Mouse (Mus musculus) intestine, postnatal 0 days (tissue): ENCODE results near the gene Rpl4. TPM values are rescaled to one million over a fixed set of nuclear protein-coding genes. Genes with fewer than 3 reads are reported as not detected.
"Not testable (repeated sequence)": the region's sequence is repeated elsewhere in the genome, so short reads cannot be mapped to it uniquely, and the experiment has no call there.

Experiments
- ATAC-seq: fragments of 200-750 bp; cut with Nextera tagmentation; 2 replicates; pipeline ENCODE4 v1.8.0; 2017; ENCODE audit warnings: mild to moderate bottlenecking, moderate TSS enrichment, moderate library complexity
- H3K27ac ChIP-seq: fragments of 300-500 bp; sonication (generic); 2 replicates; pipeline ENCODE4 v1.5.1; 2014; ENCODE audit warnings: mild to moderate bottlenecking, low read depth, low read length, moderate library complexity
- H3K27me3 ChIP-seq: fragments of 300-500 bp; sonication (generic); replicated peaks from 2 replicates; pipeline ENCODE4 v1.6.1; 2014; ENCODE audit warnings: low read length, mixed read lengths; ENCODE audit not compliant: control insufficient read depth, insufficient read depth
- H3K36me3 ChIP-seq: fragments of 300-500 bp; sonication (generic); 2 replicates; pipeline ENCODE4 v1.6.1; 2014; ENCODE audit warnings: mild to moderate bottlenecking, moderate library complexity; ENCODE audit not compliant: control insufficient read depth, insufficient read depth
- H3K4me1 ChIP-seq: fragments of 300-500 bp; sonication (generic); replicated peaks from 2 replicates; pipeline ENCODE4 v1.6.1; 2014; ENCODE audit warnings: antibody characterized with exemption, low read length, mixed read lengths; ENCODE audit not compliant: control insufficient read depth, insufficient read depth
- H3K4me2 ChIP-seq: fragments of 300-500 bp; sonication (generic); replicated peaks from 2 replicates; pipeline ENCODE4 v1.6.1; 2014; ENCODE audit warnings: low read depth, mild to moderate bottlenecking, moderate library complexity
- H3K4me3 ChIP-seq: fragments of 300-500 bp; sonication (generic); 2 replicates; pipeline ENCODE4 v1.5.1; 2014; ENCODE audit warnings: low read depth, low read length
- H3K9ac ChIP-seq: fragments of 300-500 bp; sonication (generic); 2 replicates; pipeline ENCODE4 v1.6.1; 2014; ENCODE audit warnings: mild to moderate bottlenecking, low read depth, low read length
- H3K9me3 ChIP-seq: fragments of 300-500 bp; sonication (generic); 2 replicates; pipeline ENCODE4 v1.6.1; 2016; ENCODE audit warnings: mixed run types; ENCODE audit not compliant: control insufficient read depth
- CTCF ChIP-seq: sonication (generic); IDR thresholded peaks from 2 replicates; pipeline ENCODE4 v1.5.1; 2016; ENCODE audit warnings: low read depth, mild to moderate bottlenecking, control low read depth, antibody characterized with exemption, moderate library complexity
- WGBS: fragments of 180-500 bp; shearing (Covaris S2); extraction: QIAGEN DNeasy Blood & Tissue Kit; methylation state at CpG from one replicate; pipeline ENCODE4 v1.1.7; 2014; 5-methylcytosine and 5-hydroxymethylcytosine counted together
- polyA plus RNA-seq: library from polyadenylated mRNA; unstranded; fragments of >200 nt; fragmentation: Nextera tagmentation; extraction: Ambion mirVana; gene quantifications from 2 replicates; pipeline ENCODE4 v1.2.1, GENCODE M21; 2015

Rpl4 gene
- polyA plus RNA-seq, 1 experiment from 2014 or later: 575 TPM

DNA sequence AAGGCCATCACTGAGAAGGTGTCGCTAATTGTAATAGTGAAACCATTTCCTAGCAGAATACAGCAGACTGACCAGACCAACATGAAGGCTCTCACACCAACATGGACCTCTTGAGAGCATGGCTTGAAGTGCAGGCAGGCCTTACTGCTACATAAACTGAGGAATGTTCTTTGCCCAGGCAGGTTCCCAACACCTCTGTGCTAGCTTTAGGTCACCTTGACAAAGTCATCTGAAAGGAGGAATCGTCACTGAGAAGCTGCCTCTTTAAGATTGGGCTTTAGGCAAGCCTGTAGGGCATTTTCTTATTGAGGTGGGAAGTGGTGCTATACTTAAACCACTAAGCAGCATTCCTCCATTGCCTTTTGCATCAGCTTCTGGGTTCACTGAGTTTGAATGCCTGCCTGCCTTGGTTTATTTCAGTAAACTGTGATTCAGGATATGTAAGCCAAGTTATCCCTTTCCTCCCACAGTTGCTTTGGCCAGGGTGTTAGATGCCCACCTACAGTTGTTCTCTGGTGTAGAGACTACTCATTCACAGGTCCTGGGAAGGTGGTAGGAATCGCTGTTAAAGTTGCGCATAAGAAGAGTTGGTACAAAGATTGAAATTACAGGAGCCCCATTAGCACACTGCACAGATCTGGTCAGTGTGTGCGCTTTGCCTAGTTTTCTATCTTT is 11.1 kb downstream of the Rpl4 start:
- no peaks in the 10 kb centered on the region for H3K27me3 ChIP-seq
- H3K4me1 ChIP-seq: 0 out of 2 replicates have a peak, but pooled peaks cover 4% of the 10 kb centered on the region
- H3K9ac ChIP-seq: no peak overlapping the region
- H3K36me3 ChIP-seq: peaks cover 59% of the 10 kb centered on the region
- H3K4me2 ChIP-seq: no peak overlapping the region
- TF ChIP-seq CTCF: no peak
- no peak overlapping the region for H3K27ac ChIP-seq
- no peaks in the 10 kb centered on the region for H3K9me3 ChIP-seq
- no peak overlapping the region for H3K4me3 ChIP-seq
- ATAC-seq: no peak
- WGBS: 90% methylated on average over 5 of the region's 5 CpGs

DNA sequence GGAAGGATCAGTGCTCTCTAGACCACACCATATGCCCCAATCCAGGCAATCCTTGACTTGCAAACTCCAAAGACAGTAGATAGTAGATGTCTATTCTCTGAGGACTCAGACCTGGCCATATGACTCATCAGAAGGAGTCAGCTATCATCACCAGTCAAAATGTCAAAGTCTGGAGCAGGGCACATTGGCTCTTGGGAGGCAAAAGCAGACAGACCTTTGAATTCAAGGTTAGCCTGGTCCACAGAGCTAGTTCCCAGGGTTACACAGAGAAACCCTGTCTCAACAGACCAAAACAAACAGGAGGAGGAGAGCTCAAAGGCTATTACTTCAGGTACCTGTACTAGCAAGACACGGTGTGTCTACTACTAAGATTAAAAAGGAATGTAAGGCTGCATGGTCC is 20.7 kb downstream of the Rpl4 start:
- H3K36me3 ChIP-seq: peaks cover 55% of the 10 kb centered on the region
- 76% methylated on average over 1 of the region's 1 CpGs for WGBS

DNA sequence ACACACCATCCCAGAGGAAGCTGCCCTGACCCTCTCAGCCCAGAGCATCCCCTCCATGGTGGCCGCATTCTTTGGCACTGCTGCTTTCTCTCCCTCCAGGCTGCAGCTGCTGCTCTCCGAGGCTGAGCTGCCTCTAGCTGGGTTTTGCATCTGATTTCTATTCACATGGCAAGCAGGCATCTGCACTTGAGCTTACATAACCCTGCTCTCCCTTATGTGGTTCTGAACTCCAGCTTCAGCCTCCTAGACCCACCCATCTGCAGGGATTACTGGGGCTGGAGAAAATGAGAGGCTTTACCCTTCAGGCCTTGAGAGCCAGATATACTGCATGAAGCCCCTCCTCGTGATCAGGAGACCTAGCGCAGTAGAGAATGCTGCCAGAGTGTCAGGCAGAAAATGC is 22.4 kb downstream of the Rpl4 start:
- H3K27me3 ChIP-seq: no peaks in the 10 kb centered on the region
- H3K27ac ChIP-seq: no peak overlapping the region
- H3K4me1 ChIP-seq: peaks cover 4% of the 10 kb centered on the region; the same call in 1 of the 2 replicates
- H3K36me3 ChIP-seq: peaks cover 41% of the 10 kb centered on the region
- WGBS: 70% methylated on average over 4 of the region's 4 CpGs
- no peaks in the 10 kb centered on the region for H3K9me3 ChIP-seq
- H3K4me2 ChIP-seq: no peak overlapping the region
- no peak for TF ChIP-seq CTCF
- no peak overlapping the region for H3K4me3 ChIP-seq
- no peak for ATAC-seq
- no peak overlapping the region for H3K9ac ChIP-seq

More for the DNA sequence above, 20.7 kb downstream of the Rpl4 start:
- H3K27me3 ChIP-seq: no peaks in the 10 kb centered on the region
- H3K9me3 ChIP-seq: no peaks in the 10 kb centered on the region
- TF ChIP-seq CTCF: no peak
- no peak overlapping the region for H3K9ac ChIP-seq
- H3K4me3 ChIP-seq: no peak overlapping the region
- no peak overlapping the region for H3K27ac ChIP-seq
- no peak overlapping the region for H3K4me2 ChIP-seq
- no peak for ATAC-seq
- 0 out of 2 replicates have a peak, but pooled peaks cover 4% of the 10 kb centered on the region for H3K4me1 ChIP-seq

DNA sequence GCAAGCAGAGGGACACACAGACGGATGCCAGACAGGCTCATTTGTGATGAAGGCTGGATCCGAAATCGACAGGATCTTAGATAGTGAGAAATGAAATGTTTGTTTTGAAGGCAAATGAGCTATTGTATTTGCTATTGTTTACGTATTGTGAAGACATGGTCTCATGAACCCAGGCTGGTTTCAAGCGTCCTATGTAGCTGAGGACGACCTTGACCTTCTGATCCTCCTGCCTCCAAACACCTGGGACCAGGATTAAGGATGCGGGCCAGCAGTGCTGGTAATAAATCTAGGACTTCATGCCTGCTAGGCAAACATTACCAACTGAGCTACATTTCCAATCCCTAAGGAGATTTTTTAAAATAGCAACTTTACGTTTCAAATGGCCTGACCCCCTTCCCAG is 24.3 kb downstream of the Rpl4 start:
- WGBS: 79% methylated on average over 8 of the region's 8 CpGs
- H3K27ac ChIP-seq: no peak overlapping the region
- TF ChIP-seq CTCF: no peak
- ATAC-seq: no peak
- H3K4me3 ChIP-seq: no peak overlapping the region
- H3K9me3 ChIP-seq: no peaks in the 10 kb centered on the region
- H3K27me3 ChIP-seq: no peaks in the 10 kb centered on the region
- H3K4me2 ChIP-seq: no peak overlapping the region
- peaks cover 26% of the 10 kb centered on the region for H3K36me3 ChIP-seq
- peaks cover 4% of the 10 kb centered on the region; the same call in 1 of the 2 replicates for H3K4me1 ChIP-seq
- H3K9ac ChIP-seq: no peak overlapping the region

DNA sequence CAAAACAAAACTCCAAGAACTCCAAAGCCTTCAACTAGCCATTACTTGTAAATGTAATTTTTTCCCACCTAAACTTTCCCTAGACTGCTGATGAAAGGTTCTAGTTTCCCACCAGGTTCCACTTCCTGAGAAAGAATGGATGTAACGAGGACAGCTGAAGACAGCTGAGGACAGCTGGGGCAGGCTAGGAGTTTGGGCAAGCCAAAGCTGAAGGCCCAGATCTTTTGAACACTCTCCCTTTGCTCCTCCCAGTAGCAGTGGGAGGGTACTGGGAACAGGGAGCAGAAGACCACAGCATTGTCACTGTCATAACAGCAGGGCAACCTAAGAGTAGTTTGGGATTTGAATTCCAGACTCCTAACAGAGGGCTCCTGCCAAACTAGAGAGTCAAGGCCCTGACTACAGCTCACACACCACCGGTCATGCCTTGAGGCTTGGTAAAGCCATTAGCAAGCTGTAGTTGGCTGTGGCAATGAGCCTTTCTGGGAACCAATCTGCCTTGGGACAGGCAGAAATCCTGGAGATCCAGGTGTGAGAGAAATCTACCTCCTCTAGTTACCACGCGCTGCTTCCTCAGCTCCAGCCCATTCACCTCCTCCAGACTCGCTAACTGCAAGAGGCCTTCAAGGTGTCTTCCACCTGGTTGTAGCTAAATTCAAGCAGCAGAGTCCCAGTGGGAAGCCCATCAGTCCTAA is 25.0 kb downstream of the Rpl4 start:
- peak overlapping the region; percentile 75 for H3K27ac ChIP-seq
- ATAC-seq: no peak
- H3K9ac ChIP-seq: no peak overlapping the region
- no peaks in the 10 kb centered on the region for H3K9me3 ChIP-seq
- H3K36me3 ChIP-seq: peaks cover 22% of the 10 kb centered on the region
- no peaks in the 10 kb centered on the region for H3K27me3 ChIP-seq
- peaks cover 4% of the 10 kb centered on the region; the same call in 1 of the 2 replicates for H3K4me1 ChIP-seq
- no peak overlapping the region for H3K4me3 ChIP-seq
- TF ChIP-seq CTCF: no peak
- 81% methylated on average over 5 of the region's 5 CpGs for WGBS
- H3K4me2 ChIP-seq: no peak overlapping the region

DNA sequence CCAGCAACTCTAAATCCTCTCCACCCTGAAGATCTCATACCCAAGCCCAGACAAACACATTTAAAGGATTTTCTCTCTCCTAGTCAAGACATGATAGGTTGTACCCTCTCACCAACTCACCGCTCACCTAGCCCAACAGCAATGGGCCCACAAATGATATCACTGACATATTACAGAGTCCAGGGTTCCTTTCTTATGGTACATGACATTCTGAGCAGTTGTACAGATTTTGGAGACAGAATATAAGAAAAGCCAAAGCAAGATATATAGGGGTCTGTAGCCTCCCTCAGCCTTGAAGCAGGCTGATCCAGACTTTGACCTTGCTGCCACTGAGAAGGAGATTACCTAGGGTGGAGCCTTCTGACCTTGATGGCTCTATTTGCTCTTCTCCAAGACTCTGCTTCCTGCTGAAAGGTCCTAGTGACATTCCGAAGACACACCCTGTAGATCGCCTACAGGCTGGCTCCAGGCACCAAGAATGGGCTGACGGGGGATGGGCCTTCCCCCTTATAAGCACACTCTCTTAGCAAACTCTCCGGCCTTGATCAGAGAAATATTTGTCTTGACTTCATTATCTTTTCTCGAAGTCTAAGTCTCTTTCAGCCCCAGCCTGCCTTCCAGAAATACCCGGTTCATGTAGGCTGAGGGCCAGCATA is 25.7 kb downstream of the Rpl4 start:
- H3K36me3 ChIP-seq: peaks cover 22% of the 10 kb centered on the region
- H3K9ac ChIP-seq, H3K4me3 ChIP-seq, H3K4me1 ChIP-seq, H3K4me2 ChIP-seq, H3K27me3 ChIP-seq, H3K9me3 ChIP-seq: not testable (repeated sequence)
- H3K27ac ChIP-seq: peak overlapping the region; percentile 75
- WGBS: 46% methylated on average over 7 of the region's 7 CpGs
- ATAC-seq: peak; percentile 42; the same call in 1 of the 2 replicates
